Mouse (Mus musculus) MEL (cell line): ENCODE measurements around the gene Arl15. TPM values are rescaled to one million over a fixed set of nuclear protein-coding genes. Genes with fewer than 3 reads are reported as not detected.

Experiments
- DNase-seq: peaks from one replicate; pipeline ENCODE4 v3.0.0; 2011; ENCODE audit warnings: low read depth, low spot score
- H3K27ac ChIP-seq: 2 replicates; pipeline ENCODE4 v1.5.1; 2012; ENCODE audit warnings: low read depth, mild to moderate bottlenecking, control low read depth, low read length, moderate library complexity; ENCODE audit not compliant: control insufficient read depth
- H3K27me3 ChIP-seq, 2 experiments: fragments of 150-350 bp in 1 of 2; sonication (generic) in 1 of 2; 2 replicates each; pipeline ENCODE4 v1.6.1; 2012; ENCODE audit warnings: low read length in 2 of 2, mild to moderate bottlenecking in 2 of 2, improper control_type of control experiment in 1 of 2, moderate library complexity in 1 of 2; ENCODE audit not compliant: insufficient read depth in 2 of 2, control insufficient read depth in 1 of 2
- H3K36me3 ChIP-seq, 2 experiments: 2 replicates each; pipeline ENCODE4 v1.6.1; 2012 to 2014; ENCODE audit warnings: low read length in 2 of 2, improper control_type of control experiment in 1 of 2, inconsistent platforms in 1 of 2, mild to moderate bottlenecking in 1 of 2; ENCODE audit not compliant: insufficient read depth in 2 of 2, control insufficient read depth in 1 of 2
- H3K4me1 ChIP-seq, 2 experiments: fragments of 150-350 bp in 1 of 2; sonication (generic) in 1 of 2; 2 replicates each; pipeline ENCODE4 v1.6.1; 2012; ENCODE audit warnings: low read length in 2 of 2, improper control_type of control experiment in 1 of 2, mild to moderate bottlenecking in 1 of 2; ENCODE audit not compliant: insufficient read depth in 2 of 2, control insufficient read depth in 1 of 2
- H3K4me3 ChIP-seq, 2 experiments: fragments of 150-350 bp in 1 of 2; sonication (generic) in 1 of 2; 2 replicates each; pipeline ENCODE4 v1.5.1; 2012; ENCODE audit warnings: low read depth in 2 of 2, low read length in 2 of 2, mild to moderate bottlenecking in 2 of 2, moderate library complexity in 2 of 2, control low read depth in 1 of 2, improper control_type of control experiment in 1 of 2; ENCODE audit not compliant: control insufficient read depth in 1 of 2, insufficient read depth in 1 of 2
- H3K79me2 ChIP-seq: 2 replicates; pipeline ENCODE4 v1.6.1; 2012; ENCODE audit warnings: mild to moderate bottlenecking, low read length, moderate library complexity; ENCODE audit not compliant: control insufficient read depth, poor library complexity, insufficient read depth
- H3K9ac ChIP-seq: 2 replicates; pipeline ENCODE4 v1.6.1; 2012; ENCODE audit warnings: low read depth, mild to moderate bottlenecking, control low read depth, low read length, moderate library complexity; ENCODE audit not compliant: control insufficient read depth, poor library complexity, severe bottlenecking
- H3K9me3 ChIP-seq: fragments of 150-350 bp; sonication (generic); replicated peaks from 2 replicates; pipeline ENCODE4 v1.6.1; 2012; ENCODE audit warnings: mild to moderate bottlenecking, low read length, improper control_type of control experiment, moderate library complexity; ENCODE audit not compliant: insufficient read depth
- BHLHE40 ChIP-seq: IDR thresholded peaks from 2 replicates; pipeline ENCODE4 v1.6.1; 2012; ENCODE audit warnings: low read depth, mild to moderate bottlenecking, inconsistent platforms, low read length, improper control_type of control experiment, borderline replicate concordance
- CTCF ChIP-seq, 3 experiments: IDR thresholded peaks in 2 of 3; conservative IDR thresholded peaks in 1 of 3; 2 replicates each; pipeline ENCODE4 v1.5.1; 2011 to 2012; ENCODE audit warnings: low read length in 3 of 3, low read depth in 2 of 3, mild to moderate bottlenecking in 2 of 3, improper control_type of control experiment in 1 of 3, inconsistent platforms in 1 of 3, mixed read lengths in 1 of 3, moderate library complexity in 1 of 3; ENCODE audit not compliant: control insufficient read depth in 1 of 3, insufficient read depth in 1 of 3, poor library complexity in 1 of 3, severe bottlenecking in 1 of 3
- GATA1 ChIP-seq: IDR thresholded peaks from 2 replicates; pipeline ENCODE4 v1.6.1; 2011; ENCODE audit warnings: low read depth, low read length, improper control_type of control experiment
- MAFK ChIP-seq: IDR thresholded peaks from 2 replicates; pipeline ENCODE4 v1.6.1; 2011; ENCODE audit warnings: low read depth, mild to moderate bottlenecking, low read length, improper control_type of control experiment, borderline replicate concordance
- MXI1 ChIP-seq: IDR thresholded peaks from 2 replicates; pipeline ENCODE4 v1.6.1; 2011; ENCODE audit warnings: mild to moderate bottlenecking, low read depth, low read length, improper control_type of control experiment
- NELFE ChIP-seq: IDR thresholded peaks from 2 replicates; pipeline ENCODE4 v1.6.1; 2011; ENCODE audit warnings: low read depth, low read length, improper control_type of control experiment
- POLR2AphosphoS2 ChIP-seq: IDR thresholded peaks from 2 replicates; pipeline ENCODE4 v1.6.1; 2011; ENCODE audit warnings: low read length, improper control_type of control experiment
- POLR2AphosphoS5 ChIP-seq: IDR thresholded peaks from 2 replicates; pipeline ENCODE4 v1.6.1; 2012; ENCODE audit warnings: low read depth, borderline replicate concordance, mild to moderate bottlenecking, inconsistent platforms, low read length, moderate library complexity, mixed read lengths
- RAD21 ChIP-seq: IDR thresholded peaks from 2 replicates; pipeline ENCODE4 v1.6.1; 2011; ENCODE audit warnings: mild to moderate bottlenecking, low read depth, low read length, improper control_type of control experiment
- RCOR1 ChIP-seq: IDR thresholded peaks from 2 replicates; pipeline ENCODE4 v1.6.1; 2012; ENCODE audit warnings: low read depth, mild to moderate bottlenecking, inconsistent platforms, low read length, improper control_type of control experiment
- SMC3 ChIP-seq: IDR thresholded peaks from 2 replicates; pipeline ENCODE4 v1.6.1; 2011; ENCODE audit warnings: low read depth, low read length, improper control_type of control experiment
- TAL1 ChIP-seq: IDR thresholded peaks from 2 replicates; pipeline ENCODE4 v1.6.1; 2012; ENCODE audit warnings: mild to moderate bottlenecking, inconsistent platforms, low read length, moderate library complexity, mixed read lengths
- TBP ChIP-seq: IDR thresholded peaks from 2 replicates; pipeline ENCODE4 v1.8.0; 2011; ENCODE audit warnings: low read depth, low read length, improper control_type of control experiment
- TCF12 ChIP-seq: IDR thresholded peaks from 2 replicates; pipeline ENCODE4 v1.6.1; 2014; ENCODE audit warnings: low read depth, mild to moderate bottlenecking, inconsistent platforms, low read length, improper control_type of control experiment, moderate library complexity
- UBTF ChIP-seq: IDR thresholded peaks from 2 replicates; pipeline ENCODE4 v1.6.1; 2012; ENCODE audit warnings: low read depth, mild to moderate bottlenecking, inconsistent platforms, low read length, improper control_type of control experiment, moderate library complexity, borderline replicate concordance; ENCODE audit not compliant: insufficient read depth
- USF2 ChIP-seq, 2 experiments: IDR thresholded peaks; 2 replicates each; pipeline ENCODE4 v1.6.1; 2011 to 2012; ENCODE audit warnings: improper control_type of control experiment in 2 of 2, low read length in 2 of 2, borderline replicate concordance in 1 of 2, inconsistent platforms in 1 of 2, low read depth in 1 of 2, mild to moderate bottlenecking in 1 of 2; ENCODE audit not compliant: insufficient read depth in 1 of 2
- ZC3H11A ChIP-seq: IDR thresholded peaks from 2 replicates; pipeline ENCODE4 v1.6.1; 2012; ENCODE audit warnings: low read depth, mild to moderate bottlenecking, inconsistent platforms, low read length, improper control_type of control experiment
- ZMIZ1 ChIP-seq: IDR thresholded peaks from 2 replicates; pipeline ENCODE4 v1.6.1; 2012; ENCODE audit warnings: low read depth, mild to moderate bottlenecking, inconsistent platforms, low read length, improper control_type of control experiment, moderate library complexity
- polyA plus RNA-seq, 2 experiments: library from polyadenylated mRNA; stranded (reverse) in 1 of 2; unstranded in 1 of 2; fragments of >175 nt in 1 of 2; fragments of >200 nt in 1 of 2; gene quantifications; 2 replicates each; pipeline versions ENCODE4 v1.2.1 to v1.2.4; 2012; ENCODE audit warnings: low replicate concordance in 2 of 2, low read depth in 1 of 2; ENCODE audit not compliant: insufficient read length in 2 of 2, insufficient read depth in 1 of 2, missing spikeins in 1 of 2
- total RNA-seq: library from RNA; depleted of rRNA; stranded (reverse); fragments of 300-350 nt; gene quantifications from 2 replicates; pipeline ENCODE4 v1.2.3, GENCODE M21; 2012

The Arl15 gene
- total and polyA plus RNA-seq, 3 experiments = 3.6 to 5.8 TPM; not detected in 1

DNA sequence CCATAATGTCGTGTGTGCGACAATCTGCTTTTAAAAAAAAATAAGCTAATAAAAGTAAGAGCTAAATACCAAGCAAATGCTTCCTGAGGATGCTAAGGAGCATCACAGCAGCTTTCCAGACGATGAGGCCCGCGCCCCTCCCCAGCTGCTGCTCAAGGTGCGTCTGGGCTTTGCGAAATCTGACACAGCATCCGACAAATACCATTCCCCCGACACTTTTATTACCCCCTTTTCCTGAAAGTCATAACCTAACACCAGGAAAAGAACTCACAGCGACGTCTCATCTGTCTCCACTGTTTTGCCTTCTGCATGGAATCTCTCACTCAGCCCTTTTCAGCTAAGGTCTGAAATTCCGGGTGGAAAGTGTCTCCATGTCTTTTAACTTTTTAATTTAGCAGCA is 330.7 kb downstream of the Arl15 start:
- no peak for DNase-seq
- no peak for TF ChIP-seq TBP
- TF ChIP-seq RCOR1 = no peak
- TF ChIP-seq ZC3H11A = no peak
- TF ChIP-seq BHLHE40 = no peak
- no peak for TF ChIP-seq MAFK
- no peak for TF ChIP-seq NELFE
- no peak for TF ChIP-seq GATA1
- no peak for TF ChIP-seq TCF12
- no peak for TF ChIP-seq ZMIZ1
- TF ChIP-seq TAL1 = no peak
- TF ChIP-seq UBTF = no peak
- no peak for TF ChIP-seq POLR2AphosphoS5
- H3K9me3 ChIP-seq = no peaks in the 10 kb centered on the region
- no peaks in the 10 kb centered on the region for H3K36me3 ChIP-seq
- no peaks in the 10 kb centered on the region for H3K4me1 ChIP-seq
- H3K9ac ChIP-seq = no peak overlapping the region
- H3K27ac ChIP-seq = no peak overlapping the region
- no peaks in the 10 kb centered on the region for H3K27me3 ChIP-seq
- H3K79me2 ChIP-seq = no peaks in the 10 kb centered on the region
- no peak overlapping the region for H3K4me3 ChIP-seq

DNA sequence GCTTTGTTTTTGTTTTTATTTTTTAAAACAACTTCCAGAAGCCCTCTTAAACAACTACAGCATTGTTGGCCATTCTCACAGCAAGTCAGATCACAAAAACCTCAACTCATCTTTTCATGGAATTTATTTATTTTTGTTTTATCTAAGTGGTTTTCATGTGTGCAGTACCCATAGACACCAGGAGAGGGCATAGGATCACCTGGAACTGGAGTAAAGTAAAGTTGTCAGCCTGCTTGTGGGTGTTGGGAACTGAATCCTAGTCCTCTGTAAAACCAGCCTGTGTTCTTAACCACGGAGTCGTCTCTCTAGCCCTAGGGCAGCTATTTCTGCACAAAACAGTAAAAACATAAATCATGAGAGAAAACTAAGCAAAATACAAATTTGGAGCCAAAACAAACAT is 334.1 kb downstream of the Arl15 start:
- Histone ChIP-seq H3K27ac (no peak overlapping the region), H3K79me2 (no peaks in the 10 kb centered on the region), H3K9ac (no peak overlapping the region), H3K9me3 (no peaks in the 10 kb centered on the region), H3K36me3 (no peaks in the 10 kb centered on the region), H3K4me1 (no peaks in the 10 kb centered on the region), H3K4me3 (no peak overlapping the region), H3K27me3 (no peaks in the 10 kb centered on the region)
- peak; percentile 37 for DNase-seq
- TF ChIP-seq ZC3H11A = 0 out of 2 replicates have a peak, but pooled peaks have one; percentile 17
- no peak for TF ChIP-seq MXI1
- no peak for TF ChIP-seq POLR2AphosphoS2
- TF ChIP-seq USF2 (IDR thresholded peaks at IDR 0.05; ENCODE audit: borderline replicate concordance in 1 of 2, insufficient read depth in 1 of 2, low read depth in 1 of 2, low read length in 2 of 2) = no peak
- no peak for TF ChIP-seq ZMIZ1
- TF ChIP-seq RCOR1 = no peak
- TF ChIP-seq CTCF (IDR thresholded peaks at IDR 0.05 in 2 of 3, conservative IDR thresholded peaks at IDR 0.05 in 1 of 3; ENCODE audit: control insufficient read depth in 1 of 3, insufficient read depth in 1 of 3, low read depth in 2 of 3, low read length in 3 of 3, poor library complexity in 1 of 3, severe bottlenecking in 1 of 3) = peak in 2 of 3 experiments; percentile 43; a peak in 4 of 6 replicates
- peak; percentile 55 for TF ChIP-seq SMC3
- TF ChIP-seq RAD21 = peak; percentile 48
